Mouse (Mus musculus) gastrocnemius, postnatal 36 days (tissue): Measurements from ENCODE around the gene F830045P16Rik. TPM values are rescaled to one million over a fixed set of nuclear protein-coding genes. Genes with fewer than 3 reads are reported as not detected.

Experiments used
- DNase-seq, 2 experiments: peaks; one replicate each; pipeline ENCODE4 v3.0.0; 2022
- intact Hi-C: fragments of 180-260 bp; cut with DNase I; formaldehyde crosslinking; loops from one replicate; pipeline ENCODE4 v1.15.1; 2025
- total RNA-seq, 2 experiments: library from RNA; stranded (reverse); gene quantifications; 2 replicates each; pipeline ENCODE4 v1.2.3; 2021

Gene F830045P16Rik
- total RNA-seq, 2 experiments from 2014 or later: not detected

- no peak for DNase-seq
- intact Hi-C loops: no loop called here
Observed at GRCm38 (mm10) chr2:129546772-129547171, 10.4 kb upstream of the F830045P16Rik start.

GRCm38 (mm10) chr2:129545596-129545995 is 9.2 kb upstream of the F830045P16Rik start:
- DNase-seq: no peak
- intact Hi-C loops: no loop called here

GRCm38 (mm10) chr2:129544919-129545318 is 8.5 kb upstream of the F830045P16Rik start:
- intact Hi-C loops: no loop called here
- DNase-seq: no peak

GRCm38 (mm10) chr2:129544448-129544847 is 8.0 kb upstream of the F830045P16Rik start:
- intact Hi-C loops: no loop called here
- DNase-seq: no peak

GRCm38 (mm10) chr2:129540036-129540435 is 3.6 kb upstream of the F830045P16Rik start:
- intact Hi-C loops: no loop called here
- DNase-seq: no peak

GRCm38 (mm10) chr2:129539175-129539574 is 2.8 kb upstream of the F830045P16Rik start:
- intact Hi-C loops: no loop called here
- no peak for DNase-seq

GRCm38 (mm10) chr2:129537926-129538325 is 1.5 kb upstream of the F830045P16Rik start:
- intact Hi-C loops: no loop called here
- DNase-seq: no peak

- DNase-seq: no peak
- intact Hi-C loops: no loop called here
Observed at GRCm38 (mm10) chr2:129537360-129537759, 958 bp upstream of the F830045P16Rik start.

GRCm38 (mm10) chr2:129536926-129537325 is 524 bp upstream of the F830045P16Rik start:
- intact Hi-C loops: no loop called here
- no peak for DNase-seq

- intact Hi-C loops: no loop called here
- no peak for DNase-seq
Observed at GRCm38 (mm10) chr2:129534886-129535591, 1.4 kb downstream of the F830045P16Rik start.

GRCm38 (mm10) chr2:129531890-129532289 is 4.5 kb downstream of the F830045P16Rik start:
- intact Hi-C loops: no loop called here
- DNase-seq: no peak

- DNase-seq: no peak
- intact Hi-C loops: no loop called here
Observed at GRCm38 (mm10) chr2:129531102-129531501, 5.3 kb downstream of the F830045P16Rik start.

GRCm38 (mm10) chr2:129529297-129530209 is 6.8 kb downstream of the F830045P16Rik start:
- DNase-seq: peak in 1 of 2 experiments; percentile 23
- intact Hi-C loops: no loop called here

- DNase-seq: no peak
- intact Hi-C loops: no loop called here
Observed at GRCm38 (mm10) chr2:129527916-129528315, 8.5 kb downstream of the F830045P16Rik start.

- intact Hi-C loops: no loop called here
Observed at GRCm38 (mm10) chr2:129526322-129526721, 10.1 kb downstream of the F830045P16Rik start.

GRCm38 (mm10) chr2:129525644-129526043 is 10.8 kb downstream of the F830045P16Rik start:
- DNase-seq: no peak
- intact Hi-C loops: no loop called here

More at GRCm38 (mm10) chr2:129526322-129526721, 10.1 kb downstream of the F830045P16Rik start:
- DNase-seq: no peak

GRCm38 (mm10) chr2:129518526-129518925 is 17.9 kb downstream of the F830045P16Rik start:
- intact Hi-C loops: no loop called here
- no peak for DNase-seq

GRCm38 (mm10) chr2:129514923-129515920 is 21.2 kb downstream of the F830045P16Rik start:
- intact Hi-C loops: no loop called here

GRCm38 (mm10) chr2:129514401-129514667 is 22.1 kb downstream of the F830045P16Rik start:
- DNase-seq: no peak

More at GRCm38 (mm10) chr2:129514923-129515920, 21.2 kb downstream of the F830045P16Rik start:
- DNase-seq: no peak

More at GRCm38 (mm10) chr2:129514401-129514667, 22.1 kb downstream of the F830045P16Rik start:
- intact Hi-C loops: no loop called here
